Mouse (Mus musculus) ZHBTc4 (cell line): ENCODE data around the gene Fanci.

Source experiments
- DNase-seq: peaks from one replicate; pipeline ENCODE4 v3.0.0-alpha.2; 2011; ENCODE audit warnings: low read depth, low spot score

The Fanci gene

DNA sequence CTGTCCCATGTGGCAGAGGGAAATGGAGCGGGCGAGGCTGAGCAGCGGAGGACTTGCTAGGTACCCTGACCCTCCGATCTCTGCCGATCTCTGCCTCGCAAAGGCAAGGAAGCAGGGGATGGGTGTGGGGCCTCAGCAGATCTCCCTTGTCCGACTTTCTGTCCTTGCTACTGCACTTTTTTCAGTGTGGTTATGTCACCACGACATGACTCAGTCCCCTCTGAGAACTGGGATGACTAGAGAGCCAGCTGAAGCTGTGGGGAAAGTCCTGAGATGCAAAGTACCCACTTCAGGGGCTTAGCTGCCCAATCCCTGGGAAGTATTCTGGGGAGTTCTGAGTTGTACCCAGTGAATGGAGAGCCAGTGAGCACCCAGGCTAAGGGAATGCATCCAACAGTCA lies 4.6 kb upstream of the Fanci start:
- DNase-seq: no peak

GRCm38 (mm10) chr7:79387991-79388390 lies 3.7 kb upstream of the Fanci start:
- DNase-seq: peak; percentile 91

DNA sequence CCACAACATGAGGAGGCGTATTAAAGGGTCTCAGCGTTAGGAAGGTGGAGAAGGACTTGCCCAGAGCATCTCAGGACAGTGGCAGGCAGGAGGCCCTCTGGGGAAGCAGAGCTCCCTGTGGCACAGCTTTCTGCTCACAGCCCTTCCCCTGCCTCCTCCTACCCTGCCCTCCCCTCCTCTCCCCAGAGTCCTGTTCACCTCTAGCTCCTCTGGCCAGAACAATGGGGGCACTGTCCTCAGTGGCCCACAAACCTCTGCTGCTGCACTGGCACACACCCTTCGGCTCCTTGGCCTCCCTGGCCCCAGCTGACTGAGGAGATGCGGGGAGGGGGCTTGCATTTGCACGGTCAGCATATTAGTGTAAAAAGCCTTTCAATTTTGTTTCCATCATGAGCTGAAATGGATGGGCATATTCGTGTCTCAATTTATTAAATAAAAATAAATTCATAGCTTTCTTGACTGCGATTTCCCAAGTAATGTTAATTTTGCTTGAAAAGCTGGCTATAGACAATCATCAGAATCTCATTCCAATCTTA lies 3.0 kb upstream of the Fanci start:
- DNase-seq: no peak

DNA sequence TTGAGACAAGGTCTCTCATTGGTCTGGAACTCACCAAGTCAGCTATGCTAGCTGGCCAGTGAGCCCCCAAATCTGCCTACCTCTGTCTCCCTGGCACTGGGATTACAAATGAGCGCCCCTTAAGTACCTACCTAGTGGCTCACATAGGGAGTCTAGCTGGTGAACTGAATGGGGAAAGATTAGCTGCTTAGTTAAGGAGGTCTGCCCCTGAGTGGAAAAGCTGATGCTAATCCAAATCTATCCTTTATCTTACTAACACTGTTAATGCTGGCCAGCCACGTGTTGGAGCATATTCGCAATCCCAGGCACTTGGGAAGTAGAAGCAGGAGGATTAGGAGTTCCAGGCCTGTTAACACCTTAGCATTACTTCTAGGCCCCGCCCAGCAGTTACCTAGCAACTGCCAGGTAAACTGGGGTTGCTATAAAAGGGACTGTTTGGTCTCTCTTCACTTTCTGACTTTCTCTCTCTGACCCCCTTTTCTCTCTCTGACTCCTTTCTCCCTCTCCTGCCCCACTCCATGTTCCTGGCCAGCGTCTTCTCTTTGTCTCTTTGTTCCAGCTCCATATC lies 1.5 kb upstream of the Fanci start:
- peak; percentile 52 for DNase-seq

DNA sequence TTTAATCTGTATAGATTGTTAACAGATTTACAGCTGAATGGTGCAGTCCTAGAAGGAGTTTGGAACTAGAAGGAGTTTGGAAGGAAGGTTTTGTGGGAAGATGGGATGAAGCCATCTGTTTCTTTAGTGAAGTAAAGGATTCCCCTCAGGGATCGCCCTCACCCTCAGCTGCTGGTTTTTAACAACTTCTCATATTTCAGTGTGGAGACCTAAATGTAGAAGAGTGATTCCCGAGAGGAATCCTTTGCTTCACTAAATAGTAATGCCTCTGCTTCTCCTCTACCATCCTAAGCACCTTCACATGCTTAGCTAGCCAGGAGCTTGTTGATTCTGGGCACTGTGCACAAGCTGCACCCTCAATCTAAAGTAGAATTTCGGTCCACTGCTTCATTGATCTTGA lies 258 bp upstream of the Fanci start:
- no peak for DNase-seq

DNA sequence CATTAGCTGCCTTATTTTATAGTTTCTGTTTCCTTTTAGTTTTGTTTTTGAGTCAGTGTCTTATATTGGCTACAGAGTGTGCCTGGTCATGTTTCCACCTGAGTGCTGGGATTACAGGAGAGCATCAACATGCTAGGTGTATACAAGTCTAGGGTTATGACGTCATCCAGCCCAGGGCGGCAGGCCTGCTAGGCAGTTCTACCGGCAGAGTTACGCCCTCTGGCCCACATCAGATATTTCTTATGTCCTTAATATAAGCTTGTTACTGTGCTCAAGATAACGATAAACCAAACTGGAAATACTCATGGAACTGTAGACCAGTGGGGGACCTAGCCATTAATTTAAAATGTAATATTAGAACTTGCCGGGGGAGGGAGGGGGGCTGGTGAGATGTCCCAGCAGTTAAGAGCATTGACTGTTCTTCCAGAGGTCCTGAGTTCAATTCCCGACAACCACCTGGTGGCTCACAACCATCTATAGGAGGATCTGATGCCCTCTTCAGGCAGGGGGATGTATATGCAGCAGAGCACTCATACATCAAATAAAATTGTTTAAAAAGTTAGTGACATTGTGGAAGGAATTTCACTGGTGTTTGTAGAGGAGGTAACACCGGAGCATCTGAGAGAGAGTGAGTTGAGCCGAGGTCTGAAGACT lies 1.3 kb downstream of the Fanci start:
- peak; percentile 81 for DNase-seq

DNA sequence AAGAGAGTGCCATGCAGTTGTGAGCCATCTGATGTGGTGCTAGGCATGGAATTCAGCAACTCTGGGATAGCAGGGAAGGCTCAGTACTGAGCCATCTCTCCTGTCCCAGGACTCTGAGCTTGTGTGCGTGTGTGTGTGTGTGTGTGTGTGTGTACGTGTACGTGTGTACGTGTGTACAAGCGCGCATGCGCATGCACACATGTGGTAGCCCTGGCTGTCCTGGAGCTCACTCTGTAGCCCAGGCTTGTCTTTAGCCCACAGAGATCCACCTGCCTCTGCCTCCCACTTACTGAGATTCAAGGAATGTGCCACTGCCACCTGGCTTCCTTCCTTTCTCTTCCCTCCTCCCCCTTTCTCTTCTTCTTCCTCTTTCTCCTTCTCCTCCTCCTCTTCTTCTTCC lies 2.2 kb downstream of the Fanci start:
- peak; percentile 66 for DNase-seq

DNA sequence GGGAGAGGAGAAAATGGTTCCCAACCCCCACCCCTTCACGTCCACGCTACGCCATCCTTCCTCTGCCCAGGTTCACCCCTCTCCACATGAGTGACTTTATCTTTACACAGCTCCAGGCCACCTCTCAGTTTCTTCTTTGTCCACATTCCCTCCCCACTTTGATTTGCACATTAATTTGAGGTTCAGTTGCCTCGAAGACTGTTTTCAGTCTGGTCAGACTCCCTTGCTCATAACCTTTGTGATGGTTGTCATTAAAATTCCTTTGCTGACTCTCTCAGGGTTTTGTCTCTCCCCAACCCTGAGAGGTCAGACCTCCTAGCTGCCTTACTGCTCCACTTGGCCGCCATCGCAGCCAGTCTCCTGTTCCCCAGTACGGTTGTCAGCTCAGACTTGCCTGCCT lies 2.9 kb downstream of the Fanci start:
- peak; percentile 68 for DNase-seq

DNA sequence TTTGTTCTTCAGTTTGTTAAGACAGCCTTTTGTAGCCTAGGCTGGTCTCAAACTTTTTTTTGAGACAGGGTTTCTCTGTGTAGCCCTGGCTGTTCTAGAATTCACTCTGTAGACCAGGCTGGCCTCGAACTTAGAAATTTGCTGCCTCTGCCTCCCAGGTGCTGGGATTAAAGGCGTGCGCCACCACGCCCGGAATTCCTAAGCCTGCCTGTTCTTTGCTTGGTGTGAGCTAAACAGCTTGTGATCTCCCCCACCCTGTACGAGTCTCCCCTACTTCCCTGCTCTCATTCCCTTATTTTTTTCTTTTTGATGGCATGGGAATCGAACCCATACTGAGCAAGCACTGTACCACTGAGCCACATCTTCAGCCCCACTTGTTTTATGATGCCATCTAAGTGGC lies 3.5 kb downstream of the Fanci start:
- DNase-seq: peak; percentile 80

GRCm38 (mm10) chr7:79397446-79397963 lies 5.8 kb downstream of the Fanci start:
- DNase-seq: peak; percentile 53

DNA sequence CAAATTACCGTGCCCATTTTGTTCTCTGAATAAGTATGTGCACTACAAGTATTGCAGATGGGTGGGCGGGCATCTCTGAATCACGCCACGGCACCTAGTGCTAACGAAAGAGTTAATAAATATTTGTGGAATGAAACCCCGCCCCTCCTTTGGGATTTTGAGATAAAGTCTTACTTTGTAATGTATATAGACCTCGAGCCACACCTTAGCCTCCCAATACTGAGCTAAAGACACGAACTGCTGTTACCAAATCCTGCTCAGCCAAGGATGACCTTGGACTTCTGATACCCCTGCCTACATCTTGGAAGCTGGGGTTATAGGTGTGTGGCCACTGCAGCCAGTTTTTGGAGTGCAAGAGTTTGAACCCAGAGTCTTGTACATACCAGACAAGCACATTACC lies 6.7 kb downstream of the Fanci start:
- DNase-seq: peak; percentile 92

- peak; percentile 73 for DNase-seq
Observed at GRCm38 (mm10) chr7:79398971-79399370, 7.2 kb downstream of the Fanci start.

DNA sequence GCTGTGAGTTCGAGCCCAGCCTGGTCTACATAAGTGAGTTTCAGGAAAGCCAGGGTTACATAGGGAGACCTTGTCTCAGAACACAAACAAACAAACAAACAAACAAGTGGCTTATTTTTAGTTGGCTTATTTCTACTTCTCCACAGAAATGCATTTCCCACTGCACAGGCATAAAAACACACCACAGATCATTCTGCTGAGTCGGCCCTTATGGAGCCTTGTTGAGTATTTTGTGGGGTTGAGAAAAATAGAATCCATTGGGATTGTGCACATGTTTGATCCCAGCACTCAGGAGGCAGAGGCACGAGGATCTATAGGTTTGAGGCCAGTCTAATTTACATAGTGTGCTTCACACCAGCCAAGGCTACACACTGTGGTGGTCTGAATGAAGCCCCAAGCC lies 8.6 kb downstream of the Fanci start:
- no peak for DNase-seq

- DNase-seq: no peak
Observed at GRCm38 (mm10) chr7:79414449-79415375, 23.0 kb downstream of the Fanci start.

- no peak for DNase-seq
Observed at GRCm38 (mm10) chr7:79419950-79420349, 28.2 kb downstream of the Fanci start.

DNA sequence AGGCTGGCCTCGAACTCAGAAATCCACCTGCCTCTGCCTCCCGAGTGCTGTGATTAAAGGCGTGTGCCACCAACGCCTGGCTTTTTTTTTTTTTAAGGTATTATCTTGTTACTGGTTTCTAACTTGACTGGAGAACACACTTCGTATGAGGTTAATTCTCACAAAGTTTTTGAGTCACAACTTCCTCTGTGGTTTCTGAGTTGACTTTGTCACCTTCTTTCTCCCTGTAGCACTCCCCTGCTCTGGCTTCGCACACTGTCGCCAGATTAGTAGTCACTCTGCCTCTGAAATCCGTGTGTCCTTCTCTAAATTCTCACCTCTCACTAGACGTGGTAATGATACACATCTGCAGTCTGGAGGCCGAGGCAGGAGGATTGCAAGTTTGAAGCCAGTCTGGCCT lies 31.1 kb downstream of the Fanci start:
- no peak for DNase-seq

DNA sequence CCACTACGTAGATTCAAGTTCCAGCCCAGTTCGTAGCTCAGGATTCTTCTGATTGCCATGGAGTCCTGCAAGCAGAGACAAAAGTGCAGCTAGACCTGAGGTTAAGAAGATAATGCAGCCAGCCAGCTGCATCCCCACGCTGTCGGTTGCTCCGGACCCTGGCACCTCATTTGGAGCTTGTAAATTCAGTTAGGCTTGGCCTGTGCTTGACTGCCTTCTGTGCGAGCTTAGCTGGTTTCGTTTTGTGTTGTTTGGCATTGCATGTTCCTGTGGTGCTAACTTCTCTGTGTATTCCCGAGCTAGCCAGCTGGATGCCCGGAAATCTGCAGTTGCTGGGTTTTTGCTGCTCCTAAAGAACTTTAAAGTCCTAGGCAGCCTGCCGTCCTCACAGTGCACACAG lies 34.1 kb downstream of the Fanci start:
- no peak for DNase-seq

- peak; percentile 82 for DNase-seq
Observed at GRCm38 (mm10) chr7:79428243-79428642, 36.5 kb downstream of the Fanci start.

GRCm38 (mm10) chr7:79440035-79440434 lies 48.3 kb downstream of the Fanci start:
- DNase-seq: peak; percentile 22

- no peak for DNase-seq
Observed at GRCm38 (mm10) chr7:79447048-79447447, 55.3 kb downstream of the Fanci start.

DNA sequence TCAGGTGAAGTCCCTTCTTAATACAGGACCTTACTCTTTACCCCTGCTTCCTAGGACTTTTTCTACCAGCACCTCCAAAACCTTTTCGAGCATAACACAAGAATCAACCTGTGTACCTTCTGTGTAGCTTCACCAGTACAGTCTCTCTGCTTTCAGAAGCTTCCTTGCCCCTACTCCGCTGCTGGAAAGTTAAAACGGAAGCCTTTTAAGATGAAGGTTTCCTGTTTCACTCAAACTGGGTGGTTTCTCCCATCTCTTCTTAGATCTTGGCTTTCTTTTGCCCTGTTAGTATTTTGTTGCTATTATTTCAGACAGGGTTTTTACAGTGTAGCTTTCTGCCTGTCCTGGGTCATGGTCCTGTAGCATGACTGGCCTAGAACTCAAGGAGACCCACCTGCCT lies 55.8 kb downstream of the Fanci start:
- DNase-seq: no peak

DNA sequence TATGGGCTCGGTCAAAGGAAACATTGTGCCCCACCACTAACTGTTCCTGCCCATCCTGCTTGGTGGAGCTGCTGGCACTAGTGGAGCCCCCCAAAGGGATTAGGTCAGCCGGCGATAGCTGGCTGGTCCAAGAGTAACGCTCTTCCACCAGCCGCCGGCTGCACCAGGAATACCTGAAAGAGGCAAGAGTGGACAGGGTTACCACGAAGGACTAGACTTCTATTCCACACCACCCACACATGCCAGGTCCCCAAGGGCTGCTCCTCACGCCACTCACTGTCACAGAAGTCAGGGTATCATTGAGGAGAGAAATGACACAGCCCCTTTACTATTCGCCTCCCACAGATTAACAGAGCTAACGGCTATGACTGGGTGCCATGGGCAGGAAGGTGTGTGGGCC lies 70.0 kb downstream of the Fanci start:
- no peak for DNase-seq
